Mouse (Mus musculus): Measurements from ENCODE around the gene Rnf186. TPM values are rescaled to one million over a fixed set of nuclear protein-coding genes. Genes with fewer than 3 reads are reported as not detected.

Gene Rnf186
- polyA plus RNA-seq (2012; rRNA removed) = 309 and 461 TPM in 2 replicates

- 37% methylated on average over 13 of the region's 13 CpGs for WGBS
- peak within 1 kb of the TSS; percentile 94 for H3K27ac ChIP-seq (ENCODE audit: insufficient read depth, low read depth, low read length)
Observed at GRCm38 (mm10) chr4:138966866-138967265, at the start of gene Rnf186. Rnf186 (plus strand) TSS chr4:138967112.

GRCm38 (mm10) chr4:138917282-138917681 lies 49.6 kb upstream of the Rnf186 start:
- Histone ChIP-seq H3K4me3 (ENCODE audit: low read depth, low read length) (no peak overlapping the region), H3K27me3 (ENCODE audit: control insufficient read depth, insufficient read depth, low read length) (no peaks in the 10 kb centered on the region), H3K4me1 (ENCODE audit: control insufficient read depth, insufficient read depth, insufficient read length, low read length) (peaks cover 1% of the 10 kb centered on the region; the same call in 1 of the 2 replicates), H3K27ac (ENCODE audit: insufficient read depth, low read depth, low read length) (no peak overlapping the region), H3K36me3 (ENCODE audit: control insufficient read depth, insufficient read depth, low read length) (no peaks in the 10 kb centered on the region)
- TF ChIP-seq POLR2A (IDR thresholded peaks at IDR 0.05; ENCODE audit: low read depth, low read length) (no peak), CTCF (IDR thresholded peaks at IDR 0.05; ENCODE audit: extremely low read depth, insufficient read length, insufficient replicate concordance, low read depth, low read length) (peak; percentile 35; the same call in 1 of the 2 replicates)
- WGBS = 87% methylated on average over 9 of the region's 9 CpGs

More at GRCm38 (mm10) chr4:138966866-138967265, at the start of gene Rnf186:
- TF ChIP-seq POLR2A (IDR thresholded peaks at IDR 0.05; ENCODE audit: low read depth, low read length) (peak; percentile 92; the same call in 1 of the 2 replicates), CTCF (IDR thresholded peaks at IDR 0.05; ENCODE audit: extremely low read depth, insufficient read length, insufficient replicate concordance, low read depth, low read length) (peak; percentile 35; the same call in 1 of the 2 replicates)
- Histone ChIP-seq H3K27me3 (ENCODE audit: control insufficient read depth, insufficient read depth, low read length) (no peaks in the 10 kb centered on the region), H3K36me3 (ENCODE audit: control insufficient read depth, insufficient read depth, low read length) (no peaks in the 10 kb centered on the region; the same call in 1 of the 2 replicates), H3K4me3 (ENCODE audit: low read depth, low read length) (peak within 1 kb of the TSS; percentile 77), H3K4me1 (ENCODE audit: control insufficient read depth, insufficient read depth, insufficient read length, low read length) (peaks cover 13% of the 10 kb centered on the region; the same call in 1 of the 2 replicates)

- Histone ChIP-seq H3K4me3 (ENCODE audit: low read depth, low read length) (no peak overlapping the region), H3K4me1 (ENCODE audit: control insufficient read depth, insufficient read depth, insufficient read length, low read length) (peaks cover 6% of the 10 kb centered on the region), H3K27ac (ENCODE audit: insufficient read depth, low read depth, low read length) (no peak overlapping the region), H3K27me3 (ENCODE audit: control insufficient read depth, insufficient read depth, low read length) (no peaks in the 10 kb centered on the region), H3K36me3 (ENCODE audit: control insufficient read depth, insufficient read depth, low read length) (no peaks in the 10 kb centered on the region)
- WGBS = 38% methylated on average over 20 of the region's 20 CpGs
- TF ChIP-seq CTCF (IDR thresholded peaks at IDR 0.05; ENCODE audit: extremely low read depth, insufficient read length, insufficient replicate concordance, low read depth, low read length) (peak; percentile 8; the same call in 1 of the 2 replicates), POLR2A (IDR thresholded peaks at IDR 0.05; ENCODE audit: low read depth, low read length) (no peak)
Observed at GRCm38 (mm10) chr4:138921254-138922130, 45.4 kb upstream of the Rnf186 start.

GRCm38 (mm10) chr4:138922131-138922459 lies 44.8 kb upstream of the Rnf186 start:
- Histone ChIP-seq H3K27ac (ENCODE audit: insufficient read depth, low read depth, low read length) (no peak overlapping the region), H3K4me1 (ENCODE audit: control insufficient read depth, insufficient read depth, insufficient read length, low read length) (peaks cover 6% of the 10 kb centered on the region), H3K4me3 (ENCODE audit: low read depth, low read length) (no peak overlapping the region), H3K27me3 (ENCODE audit: control insufficient read depth, insufficient read depth, low read length) (no peaks in the 10 kb centered on the region), H3K36me3 (ENCODE audit: control insufficient read depth, insufficient read depth, low read length) (no peaks in the 10 kb centered on the region)
- TF ChIP-seq CTCF (IDR thresholded peaks at IDR 0.05; ENCODE audit: extremely low read depth, insufficient read length, insufficient replicate concordance, low read depth, low read length) (peak; percentile 99), POLR2A (IDR thresholded peaks at IDR 0.05; ENCODE audit: low read depth, low read length) (no peak)
- under 1% methylated on average over 11 of the region's 11 CpGs for WGBS

- TF ChIP-seq CTCF (IDR thresholded peaks at IDR 0.05; ENCODE audit: extremely low read depth, insufficient read length, insufficient replicate concordance, low read depth, low read length) (no peak), POLR2A (IDR thresholded peaks at IDR 0.05; ENCODE audit: low read depth, low read length) (no peak)
Observed at GRCm38 (mm10) chr4:138925561-138925960, 41.4 kb upstream of the Rnf186 start.

GRCm38 (mm10) chr4:138933862-138934261 lies 33.0 kb upstream of the Rnf186 start:
- no peak overlapping the region for H3K4me3 ChIP-seq (ENCODE audit: low read depth, low read length)
- no peaks in the 10 kb centered on the region for H3K36me3 ChIP-seq (ENCODE audit: control insufficient read depth, insufficient read depth, low read length)
- 25% methylated on average over 3 of the region's 3 CpGs for WGBS
- H3K27me3 ChIP-seq (ENCODE audit: control insufficient read depth, insufficient read depth, low read length) = no peaks in the 10 kb centered on the region
- TF ChIP-seq CTCF (IDR thresholded peaks at IDR 0.05; ENCODE audit: extremely low read depth, insufficient read length, insufficient replicate concordance, low read depth, low read length) (no peak), POLR2A (IDR thresholded peaks at IDR 0.05; ENCODE audit: low read depth, low read length) (no peak)
- peak overlapping the region; percentile 87 for H3K27ac ChIP-seq (ENCODE audit: insufficient read depth, low read depth, low read length)
- peaks cover 23% of the 10 kb centered on the region for H3K4me1 ChIP-seq (ENCODE audit: control insufficient read depth, insufficient read depth, insufficient read length, low read length)

More at GRCm38 (mm10) chr4:138925561-138925960, 41.4 kb upstream of the Rnf186 start:
- Histone ChIP-seq H3K36me3 (ENCODE audit: control insufficient read depth, insufficient read depth, low read length) (no peaks in the 10 kb centered on the region), H3K4me1 (ENCODE audit: control insufficient read depth, insufficient read depth, insufficient read length, low read length) (peaks cover 13% of the 10 kb centered on the region), H3K4me3 (ENCODE audit: low read depth, low read length) (no peak overlapping the region), H3K27me3 (ENCODE audit: control insufficient read depth, insufficient read depth, low read length) (no peaks in the 10 kb centered on the region), H3K27ac (ENCODE audit: insufficient read depth, low read depth, low read length) (no peak overlapping the region)
- 11% methylated on average over 2 of the region's 2 CpGs for WGBS

Data from small intestine, adult 2 months (tissue).